Mouse (Mus musculus) myocyte (in vitro differentiated cells): Measurements from ENCODE around the gene Mrpl38.

Experiments
- E2F4 ChIP-seq: IDR thresholded peaks from one replicate; pipeline ENCODE4 v1.6.1; 2011; ENCODE audit warnings: mild to moderate bottlenecking, control low read depth, moderate library complexity; ENCODE audit not compliant: insufficient read depth
- MAX ChIP-seq: IDR thresholded peaks from one replicate; pipeline ENCODE4 v1.6.1; 2011; ENCODE audit warnings: low read depth, mild to moderate bottlenecking, control low read depth

DNA sequence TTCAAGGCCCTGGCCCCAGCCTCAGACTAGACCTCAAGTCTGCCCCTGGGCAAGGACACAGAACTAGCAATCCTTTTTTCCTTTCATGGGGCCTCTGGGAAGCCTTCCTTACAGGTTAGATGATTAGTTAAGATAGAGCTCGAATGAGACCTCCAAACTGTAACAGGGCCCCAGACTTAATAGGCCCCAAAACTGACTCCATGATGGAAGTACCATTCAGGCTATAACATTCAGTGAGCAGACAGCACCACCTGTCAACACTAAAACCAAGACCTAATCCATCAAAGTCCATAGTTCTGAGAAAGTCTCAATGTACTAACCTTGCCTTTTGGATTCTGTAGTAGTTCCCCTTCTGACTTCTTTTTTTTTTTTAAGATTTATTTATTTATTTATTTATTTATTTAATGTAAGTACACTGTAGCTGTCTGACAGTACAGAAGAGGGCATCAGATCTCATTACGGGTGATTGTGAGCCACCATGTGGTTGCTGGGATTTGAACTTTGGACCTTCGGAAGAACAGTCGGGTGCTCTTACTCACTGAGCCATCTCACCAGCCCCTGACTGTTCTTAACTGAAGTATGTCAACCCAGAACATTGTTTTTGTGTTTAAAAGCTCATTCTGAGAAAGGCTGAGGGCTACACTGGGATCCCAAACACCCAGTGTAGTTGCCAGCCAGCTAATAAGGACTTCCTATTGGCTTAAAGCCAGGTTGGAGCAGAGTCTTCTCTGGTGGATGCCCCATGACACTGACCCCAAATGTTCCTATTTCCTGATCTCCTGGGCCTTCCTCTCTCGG is 31.5 kb upstream of the Mrpl38 start:
- TF ChIP-seq E2F4, result no peak
- no peak for TF ChIP-seq MAX
